Mouse (Mus musculus) frontal cortex, postnatal 25 days (tissue): ENCODE measurements around the gene Armc6.

Source experiments
- DNase-seq, 2 experiments: peaks; one replicate each; pipeline ENCODE4 v3.0.0; 2022; ENCODE audit warnings: low spot score in 2 of 2

Gene Armc6

DNA sequence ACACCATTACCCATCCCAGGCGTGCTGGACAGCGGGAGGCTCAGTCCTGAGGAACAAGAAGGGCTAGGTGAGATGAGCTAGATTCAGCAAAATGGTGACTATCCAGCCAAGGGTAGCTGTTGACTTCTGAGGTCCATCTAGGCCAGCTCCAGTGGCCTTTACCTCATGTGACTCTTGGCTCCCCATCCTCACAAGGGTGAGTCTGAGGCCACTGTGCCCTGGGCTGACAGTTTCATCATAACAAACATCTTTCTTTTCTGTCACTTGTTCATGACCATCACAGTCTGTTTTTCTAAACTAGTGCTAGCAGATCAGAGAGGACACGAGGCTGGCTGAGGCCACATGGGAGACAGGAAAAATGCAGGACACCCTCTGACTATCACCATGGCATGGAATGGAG lies 40.1 kb downstream of the Armc6 start:
- DNase-seq = no peak

- no peak for DNase-seq
These were observed 41.0 kb downstream of the Armc6 start for GRCm38 (mm10) chr8:70193238-70193637.

- no peak for DNase-seq
These were observed 45.6 kb downstream of the Armc6 start for GRCm38 (mm10) chr8:70188707-70189106.

GRCm38 (mm10) chr8:70183194-70183593 lies 51.1 kb downstream of the Armc6 start:
- DNase-seq = no peak

GRCm38 (mm10) chr8:70181903-70182252 lies 52.4 kb downstream of the Armc6 start:
- no peak for DNase-seq

- DNase-seq = no peak
These were observed 52.9 kb downstream of the Armc6 start for GRCm38 (mm10) chr8:70181212-70181902.

GRCm38 (mm10) chr8:70179082-70179481 lies 55.2 kb downstream of the Armc6 start:
- no peak for DNase-seq

GRCm38 (mm10) chr8:70178231-70178630 lies 56.0 kb downstream of the Armc6 start:
- DNase-seq = no peak

DNA sequence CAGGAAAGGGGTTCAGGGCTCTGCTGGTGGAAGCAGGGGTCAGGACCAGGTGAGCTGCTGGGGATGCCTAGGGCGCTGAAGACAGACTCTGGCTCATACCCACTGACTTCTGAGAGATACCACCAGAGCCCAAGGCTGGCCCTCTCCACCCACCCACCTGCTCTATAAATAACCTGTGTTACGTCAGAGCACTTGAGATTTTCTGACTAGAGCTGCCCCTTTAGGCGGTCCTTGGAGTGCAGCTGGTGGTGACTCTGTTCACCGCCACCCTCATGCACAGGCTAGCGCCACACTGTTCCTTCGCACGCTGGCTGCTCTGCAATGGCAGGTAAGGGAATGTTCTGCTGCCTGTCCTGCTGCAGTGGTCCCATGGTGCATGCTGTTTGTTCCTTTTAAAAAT lies 60.2 kb downstream of the Armc6 start:
- DNase-seq = no peak

DNA sequence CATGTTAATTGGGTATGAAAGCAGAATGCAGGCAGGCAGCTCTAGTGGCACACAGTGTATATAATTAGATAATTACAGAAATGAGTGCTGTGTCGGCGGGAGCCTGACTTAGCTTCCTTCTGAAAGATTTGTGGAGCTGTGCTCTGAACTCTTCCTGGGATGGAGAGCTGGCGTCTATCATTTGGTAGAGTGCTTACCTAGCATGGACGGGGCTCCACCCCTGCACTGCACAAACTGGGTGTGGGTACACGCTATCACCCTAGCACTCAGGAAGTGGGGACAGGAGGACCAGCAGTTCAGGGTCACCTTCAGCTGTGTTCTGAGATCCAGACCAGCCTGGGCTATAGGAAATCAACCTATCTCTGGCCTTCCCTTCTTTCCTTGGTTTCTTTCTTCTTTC lies 60.9 kb downstream of the Armc6 start:
- DNase-seq = no peak

- DNase-seq = peak; percentile 78 to 90
These were observed 62.1 kb downstream of the Armc6 start, which contains the start of gene Tmem161a for GRCm38 (mm10) chr8:70172043-70172681. TSS of gene Tmem161a (plus strand) at chr8:70172356.

DNA sequence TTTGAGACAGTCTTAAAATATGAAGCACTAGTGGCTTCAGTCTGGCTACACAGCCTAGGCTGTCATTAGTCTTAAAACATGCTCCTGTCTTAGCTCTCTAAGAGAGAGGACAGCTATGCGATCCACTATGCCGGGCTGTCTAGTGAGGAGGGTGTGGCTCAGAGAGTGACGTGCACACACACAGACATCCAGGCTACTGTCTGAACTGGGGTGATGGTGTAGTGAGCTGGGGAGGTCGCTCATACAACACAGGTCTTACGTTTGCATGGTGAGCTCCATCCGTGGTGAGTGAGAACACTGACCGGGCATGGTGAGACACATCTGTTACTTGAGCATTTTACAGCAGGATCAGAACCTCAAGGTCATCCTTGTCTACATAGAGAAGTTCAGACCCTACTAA lies 63.0 kb downstream of the Armc6 start:
- DNase-seq = no peak

DNA sequence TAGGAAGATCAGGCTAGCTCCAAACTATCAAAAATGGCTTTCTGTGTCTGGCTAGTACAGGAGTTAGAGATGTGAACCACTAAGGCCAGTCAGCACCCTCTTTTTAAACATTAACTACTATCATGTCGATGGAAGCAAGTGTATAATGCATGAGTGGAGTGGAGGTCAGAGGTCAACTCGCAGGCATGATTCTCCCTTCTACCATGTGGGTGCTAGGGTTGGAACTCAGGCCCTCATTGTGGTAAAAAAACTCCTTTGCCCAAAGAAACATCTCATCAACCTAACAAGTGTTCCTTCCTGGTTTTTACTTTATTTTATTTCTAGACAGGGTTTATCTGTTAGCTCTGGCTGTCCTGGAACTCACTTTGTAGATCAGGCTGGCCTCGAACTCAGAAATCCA lies 63.5 kb downstream of the Armc6 start:
- no peak for DNase-seq
